Mouse (Mus musculus) left cerebral cortex, adult 11 months (tissue): ENCODE data around the gene Plb1.

ENCODE experiments used
- DNase-seq: peaks from one replicate; pipeline ENCODE4 v3.0.0; 2022; ENCODE audit warnings: low spot score

Plb1 gene

GRCm38 (mm10) chr5:32260751-32261150 lies 28.2 kb downstream of the Plb1 start:
- no peak for DNase-seq

GRCm38 (mm10) chr5:32261251-32261650 lies 28.7 kb downstream of the Plb1 start:
- DNase-seq: no peak

DNA sequence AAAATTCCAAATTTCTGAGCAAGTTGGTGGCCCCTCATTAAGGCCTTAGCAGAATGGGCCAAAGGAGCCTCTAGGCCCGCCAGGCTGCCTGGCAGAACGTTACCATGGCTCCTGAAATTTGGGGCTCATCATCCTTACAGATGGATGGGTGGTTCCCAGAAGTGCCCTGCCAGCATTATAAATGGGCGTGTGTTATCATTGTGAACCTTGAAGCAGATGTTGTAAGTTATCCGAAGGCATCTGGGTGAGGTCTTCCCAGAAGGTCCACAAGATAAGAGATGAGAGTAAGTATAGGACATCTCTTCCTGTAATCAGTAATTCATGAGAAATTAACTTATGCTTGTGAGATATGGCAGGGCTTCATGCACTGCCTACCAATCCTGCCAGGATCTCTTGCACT lies 30.0 kb downstream of the Plb1 start:
- no peak for DNase-seq

DNA sequence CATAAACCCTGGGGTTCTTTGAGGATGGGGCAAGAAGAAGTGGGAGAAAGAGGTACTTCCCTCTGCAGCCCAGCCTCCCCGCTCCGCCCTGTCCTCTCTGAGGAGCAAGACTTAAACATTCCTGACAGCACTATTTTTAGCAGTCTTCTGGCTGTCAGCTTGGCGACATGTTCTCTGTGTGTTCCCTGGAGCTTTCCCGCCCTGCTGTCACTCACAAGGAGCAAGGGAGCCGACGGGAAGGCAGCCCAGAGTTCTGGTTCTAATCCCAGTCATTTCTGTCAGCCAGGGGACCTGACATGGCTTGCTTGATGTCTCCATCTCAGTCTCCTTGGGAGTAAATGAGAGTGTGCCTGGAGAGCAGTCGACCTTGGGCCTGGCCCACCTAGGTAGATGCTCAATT lies 40.0 kb downstream of the Plb1 start:
- peak; percentile 7 for DNase-seq

GRCm38 (mm10) chr5:32278000-32278694 lies 45.6 kb downstream of the Plb1 start:
- no peak for DNase-seq

GRCm38 (mm10) chr5:32280066-32280465 lies 47.6 kb downstream of the Plb1 start:
- no peak for DNase-seq

GRCm38 (mm10) chr5:32282345-32282744 lies 49.8 kb downstream of the Plb1 start:
- DNase-seq: no peak

- no peak for DNase-seq
Observed at GRCm38 (mm10) chr5:32283457-32283856, 50.9 kb downstream of the Plb1 start.

DNA sequence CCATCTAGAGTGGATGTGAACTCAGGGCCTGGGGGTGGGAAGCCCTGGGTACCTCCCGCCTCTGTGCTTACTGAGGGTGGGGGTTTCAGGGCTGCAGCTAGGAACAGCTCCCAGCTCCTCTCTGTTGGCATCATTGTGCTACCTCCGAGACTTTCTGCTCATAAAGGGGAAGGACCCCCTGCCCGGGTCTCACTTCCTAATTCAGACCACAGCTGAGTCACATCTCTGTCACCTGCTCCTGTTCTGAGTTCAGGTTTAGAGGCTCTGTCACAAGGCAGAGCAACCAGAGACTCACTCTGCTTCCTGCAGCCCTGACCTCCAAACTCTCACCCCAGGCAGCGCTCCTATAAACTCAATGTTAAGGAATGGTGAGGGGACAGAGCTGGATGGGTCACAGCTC lies 53.8 kb downstream of the Plb1 start:
- no peak for DNase-seq

DNA sequence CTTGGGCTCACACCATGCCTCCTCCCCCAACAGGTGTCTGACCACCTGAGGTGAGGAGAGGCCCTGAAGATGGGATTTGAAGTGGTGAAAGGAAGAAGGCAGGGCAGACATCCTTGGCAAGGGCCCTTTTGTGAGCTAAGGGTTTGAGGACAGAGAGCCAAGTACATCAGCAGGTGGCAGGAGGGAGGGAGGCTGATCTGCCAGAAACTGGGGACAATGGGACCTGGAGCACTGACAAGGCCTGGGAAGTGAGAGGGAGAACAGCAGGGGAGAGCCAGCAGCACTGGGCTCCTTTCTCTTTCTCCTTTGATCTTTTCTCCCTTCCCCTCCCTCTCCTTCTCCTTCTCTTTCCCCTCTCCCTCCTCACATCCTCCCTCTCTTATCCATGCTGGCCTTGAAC lies 55.5 kb downstream of the Plb1 start:
- DNase-seq: no peak

DNA sequence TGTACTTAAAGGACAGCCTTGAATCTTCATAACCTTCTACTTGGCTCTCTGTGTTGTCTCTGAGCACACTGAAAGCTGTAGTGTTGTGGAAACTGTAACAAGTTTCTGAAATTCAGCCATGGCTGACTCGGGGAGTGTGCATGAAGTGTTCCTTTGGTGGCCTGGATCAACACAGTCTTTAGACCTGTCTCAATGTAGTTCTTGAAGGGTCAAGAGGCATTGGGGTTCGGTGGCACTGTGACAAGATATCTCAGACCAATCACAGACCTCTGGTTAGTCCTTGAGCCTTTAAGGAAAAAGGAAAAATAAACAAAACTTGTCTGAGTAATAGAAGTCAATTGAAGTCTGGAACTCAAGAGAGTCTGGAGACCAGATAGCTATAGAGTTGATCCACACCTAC lies 58.8 kb downstream of the Plb1 start:
- DNase-seq: no peak

DNA sequence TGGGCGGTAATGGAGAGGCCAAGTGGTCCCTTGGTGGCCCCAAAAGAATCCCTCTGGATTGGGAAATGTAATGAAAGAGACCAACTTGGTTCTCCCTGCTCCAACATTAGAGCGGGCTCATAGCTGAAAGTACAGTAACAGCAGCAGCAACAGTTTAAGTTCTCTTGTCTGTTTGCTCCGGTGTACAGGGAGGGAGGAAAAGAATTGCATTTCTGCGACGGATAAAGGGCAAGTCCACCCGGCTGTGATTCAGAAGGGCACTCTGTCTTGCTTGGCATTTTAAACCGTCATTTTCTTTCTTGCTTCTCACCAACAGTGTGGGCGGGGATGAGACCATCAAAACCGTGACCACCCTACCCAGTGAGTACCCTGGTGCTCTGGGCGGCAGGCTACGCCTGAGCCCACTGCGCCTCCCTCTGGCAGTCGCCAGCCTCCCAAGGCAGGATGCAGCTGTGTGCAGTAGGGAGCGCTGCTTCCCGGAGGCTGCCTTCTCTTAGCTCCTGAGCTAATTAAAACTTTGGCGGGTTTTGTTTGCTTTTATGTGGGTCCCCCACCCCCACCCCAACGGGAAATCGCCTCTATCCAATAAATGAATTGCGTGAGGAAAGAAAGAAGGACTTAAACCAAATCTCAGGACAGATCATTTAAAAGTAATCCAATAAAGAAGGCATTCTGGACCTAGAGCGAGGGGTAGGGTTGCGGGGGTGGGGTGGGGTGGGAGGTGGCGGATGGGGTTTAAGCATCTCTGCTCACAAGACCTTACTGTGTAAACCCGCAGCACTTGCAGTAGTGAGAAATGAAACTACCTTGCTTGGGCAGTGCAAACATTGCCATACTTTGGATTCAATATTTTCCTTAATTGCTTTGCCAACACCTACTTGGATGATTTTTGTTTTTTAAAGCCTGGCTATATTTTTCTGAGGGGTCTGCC lies 70.7 kb downstream of the Plb1 start:
- peak; percentile 12 for DNase-seq

DNA sequence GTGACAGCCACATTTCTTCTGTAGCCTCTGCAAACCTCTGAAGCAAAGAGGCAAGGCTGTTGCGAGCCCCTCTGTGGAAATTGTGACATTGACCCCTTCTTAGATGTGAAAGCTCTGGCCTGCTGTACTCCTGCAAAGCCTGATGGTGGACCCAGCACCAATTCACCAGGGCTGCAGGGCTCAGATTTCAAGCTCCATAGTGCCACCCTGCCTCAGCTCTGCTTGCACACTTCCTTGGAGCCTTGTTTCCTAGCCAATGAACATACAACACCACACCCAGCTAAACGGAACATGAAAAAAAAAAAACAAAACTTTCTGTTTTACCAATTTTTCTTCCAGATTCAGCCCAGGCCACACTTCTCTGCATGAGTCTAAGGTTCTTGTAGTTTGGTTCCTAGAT lies 74.6 kb downstream of the Plb1 start:
- DNase-seq: no peak

- no peak for DNase-seq
Observed at GRCm38 (mm10) chr5:32308647-32309046, 76.1 kb downstream of the Plb1 start.

DNA sequence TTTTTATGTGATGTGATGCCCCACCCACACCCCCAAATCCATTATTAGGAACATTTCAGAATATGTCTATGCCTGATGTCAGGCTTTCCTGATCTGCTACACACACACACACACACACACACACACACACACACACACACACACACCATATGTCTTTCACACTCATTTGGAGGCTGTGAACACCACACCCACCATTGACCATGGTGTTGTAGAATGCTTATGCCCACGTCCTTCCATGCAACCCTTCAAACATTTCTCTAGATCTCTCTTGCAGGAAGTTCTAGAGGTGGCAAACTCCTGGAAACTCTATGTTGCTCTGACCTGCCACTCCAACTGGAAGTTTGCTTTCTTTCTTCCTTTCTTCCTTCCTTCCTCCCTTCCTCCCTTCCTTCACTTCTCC lies 77.2 kb downstream of the Plb1 start:
- no peak for DNase-seq

DNA sequence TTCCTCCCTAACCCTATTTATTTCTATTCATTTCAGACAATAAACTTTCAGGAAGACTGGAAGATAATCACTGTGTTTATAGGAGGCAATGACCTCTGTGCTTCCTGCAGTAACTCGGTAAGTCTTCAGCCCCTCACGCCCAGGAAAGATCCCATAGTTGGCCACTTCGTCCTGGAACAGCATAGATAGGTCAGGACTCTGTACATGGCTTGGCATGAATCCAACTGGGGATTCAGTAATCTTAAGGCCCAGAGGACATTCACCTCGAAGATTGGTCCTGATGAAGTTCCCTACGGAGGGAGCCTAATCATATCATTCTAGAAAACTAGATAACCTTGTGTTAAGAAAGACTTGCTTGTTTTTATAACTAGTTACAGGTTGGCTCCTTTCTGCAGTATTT lies 78.3 kb downstream of the Plb1 start:
- DNase-seq: no peak

DNA sequence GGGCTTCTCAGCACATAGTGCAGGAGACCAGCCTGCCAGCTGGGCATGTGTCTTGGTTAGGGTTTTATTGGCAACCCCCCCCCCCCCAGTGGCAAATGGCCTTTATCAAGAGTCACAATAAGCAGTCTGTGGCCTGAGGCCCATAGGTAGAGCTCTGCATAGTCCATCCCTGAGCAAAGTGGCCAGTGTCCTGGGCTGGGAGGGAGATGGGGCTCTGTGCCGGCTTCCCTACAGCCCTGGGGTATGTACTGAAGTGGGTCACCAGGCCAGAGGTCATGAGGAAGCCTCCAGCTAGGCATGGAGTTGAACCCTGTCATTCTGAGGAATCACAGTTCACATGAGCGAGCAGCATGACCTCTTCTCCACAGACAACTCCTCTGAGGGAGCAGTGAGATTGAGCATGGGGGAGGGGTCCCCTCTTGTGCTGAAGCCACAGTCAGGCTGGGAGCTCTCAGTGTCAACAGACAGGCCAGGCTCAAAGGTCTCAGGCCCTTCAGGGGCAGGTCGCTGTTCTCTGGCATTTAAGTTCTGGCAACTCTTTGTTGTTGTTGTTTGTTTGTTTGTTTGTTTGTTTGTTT lies 79.2 kb downstream of the Plb1 start:
- DNase-seq: no peak

GRCm38 (mm10) chr5:32313671-32314070 lies 81.2 kb downstream of the Plb1 start:
- DNase-seq: no peak

DNA sequence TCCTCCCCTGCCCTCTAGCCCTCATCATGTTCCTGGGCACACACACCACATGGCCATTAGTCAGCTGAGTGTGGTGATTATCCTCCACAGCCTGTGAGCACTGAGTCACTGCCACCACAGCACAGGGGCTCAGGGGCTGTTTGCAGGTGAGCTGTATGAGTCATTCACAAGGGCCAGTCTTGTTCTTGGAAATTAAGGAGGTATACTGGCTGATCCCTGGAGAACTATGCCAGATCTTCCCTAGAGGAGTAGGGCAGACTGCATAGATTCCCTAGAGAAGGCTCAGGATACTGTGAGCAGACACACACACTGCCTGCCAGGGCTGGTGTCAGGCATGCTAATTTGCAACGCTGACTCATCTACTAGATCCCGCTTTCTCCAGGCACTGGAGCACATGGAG lies 82.2 kb downstream of the Plb1 start:
- DNase-seq: peak; percentile 28

- DNase-seq: no peak
Observed at GRCm38 (mm10) chr5:32322146-32322811, 89.8 kb downstream of the Plb1 start.

DNA sequence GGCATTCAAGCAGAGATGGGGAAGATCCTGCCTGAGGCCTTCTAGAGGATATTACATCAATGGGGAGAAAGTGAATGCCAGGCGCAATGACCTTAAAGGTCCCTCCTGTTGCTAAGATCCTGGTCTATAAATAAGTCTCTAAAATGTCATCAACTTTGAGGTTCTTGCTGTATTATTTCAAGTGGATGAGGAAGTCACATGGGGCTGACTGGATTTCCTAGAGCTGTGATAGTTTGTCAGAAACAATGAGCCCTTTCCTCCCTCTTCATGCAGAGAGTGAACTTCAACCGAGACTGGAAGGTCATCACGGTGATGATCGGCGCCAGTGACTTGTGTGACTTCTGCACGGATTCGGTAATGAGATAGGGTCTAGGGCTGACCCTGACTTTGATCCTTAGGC lies 95.6 kb downstream of the Plb1 start:
- DNase-seq: no peak

- DNase-seq: no peak
Observed at GRCm38 (mm10) chr5:32332591-32332990, 100.1 kb downstream of the Plb1 start.

- peak; percentile 25 for DNase-seq
Observed at GRCm38 (mm10) chr5:32335172-32335571, 102.7 kb downstream of the Plb1 start.
